Mouse (Mus musculus) ES-Bruce4 (cell line): ENCODE measurements around the gene H3f3a. TPM values are rescaled to one million over a fixed set of nuclear protein-coding genes. Genes with fewer than 3 reads are reported as not detected.

Experiments used
- H3K27ac ChIP-seq: 2 replicates; pipeline ENCODE4 v1.5.1; 2012; ENCODE audit warnings: low read length, inconsistent platforms; ENCODE audit not compliant: insufficient read depth
- H3K27me3 ChIP-seq: 2 replicates; pipeline ENCODE4 v1.6.1; 2012; ENCODE audit warnings: mild to moderate bottlenecking, low read length, inconsistent platforms; ENCODE audit not compliant: control insufficient read depth, poor library complexity, insufficient read depth, severe bottlenecking
- H3K36me3 ChIP-seq: 2 replicates; pipeline ENCODE4 v1.6.1; 2012; ENCODE audit warnings: inconsistent platforms, mild to moderate bottlenecking, low read length, moderate library complexity; ENCODE audit not compliant: control insufficient read depth, poor library complexity, insufficient read depth, severe bottlenecking
- H3K4me1 ChIP-seq: one replicate; pipeline ENCODE4 v1.8.1; 2011; ENCODE audit warnings: low read length; ENCODE audit not compliant: control insufficient read depth, insufficient read depth
- H3K4me3 ChIP-seq: 2 replicates; pipeline ENCODE4 v1.5.1; 2011; ENCODE audit warnings: low read depth, mild to moderate bottlenecking, low read length
- H3K9ac ChIP-seq: 2 replicates; pipeline ENCODE4 v1.6.1; 2012; ENCODE audit warnings: low read depth, mild to moderate bottlenecking, inconsistent platforms; ENCODE audit not compliant: poor library complexity, severe bottlenecking
- H3K9me3 ChIP-seq: replicated peaks from 2 replicates; pipeline ENCODE4 v1.6.1; 2012; ENCODE audit warnings: mild to moderate bottlenecking, low read length, inconsistent platforms; ENCODE audit not compliant: control insufficient read depth, poor library complexity, insufficient read depth, severe bottlenecking
- CTCF ChIP-seq: IDR thresholded peaks from one replicate; pipeline ENCODE4 v1.8.1; 2011; ENCODE audit warnings: low read depth, low read length
- EP300 ChIP-seq: IDR thresholded peaks from 2 replicates; pipeline ENCODE4 v1.6.1; 2011; ENCODE audit warnings: low read depth, low read length; ENCODE audit not compliant: insufficient read depth
- POLR2A ChIP-seq: IDR thresholded peaks from one replicate; pipeline ENCODE4 v1.8.1; 2011; ENCODE audit warnings: low read length; ENCODE audit not compliant: insufficient read depth
- polyA plus RNA-seq: library from polyadenylated mRNA; stranded (reverse); fragments of >200 nt; gene quantifications from 2 replicates; pipeline ENCODE4 v1.2.4, GENCODE M21; 2011; ENCODE audit warnings: low read depth; ENCODE audit not compliant: missing spikeins, insufficient read depth, insufficient read length

The H3f3a gene
- polyA plus RNA-seq, 1 experiment: 679 TPM

DNA sequence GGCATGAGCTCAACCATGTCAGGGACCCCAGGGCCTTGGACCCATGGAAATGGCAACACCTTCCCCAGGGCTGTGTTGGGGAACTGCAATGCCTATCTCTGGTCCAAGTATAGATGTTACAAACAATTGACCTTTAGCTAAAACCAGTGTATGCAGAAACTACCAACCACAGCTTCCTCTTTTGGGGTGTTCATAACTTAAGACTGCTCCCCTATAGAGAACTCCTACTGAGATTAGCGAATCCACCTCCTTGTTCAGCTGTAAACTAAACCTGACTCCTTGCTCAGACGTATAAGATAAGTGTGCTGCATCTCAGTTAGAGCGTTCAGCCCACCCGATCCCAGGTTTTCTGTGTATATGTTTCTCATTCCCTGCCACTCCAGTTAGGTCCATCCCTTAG lies 12.9 kb upstream of the H3f3a start:
- H3K36me3 ChIP-seq: no peaks in the 10 kb centered on the region
- no peak overlapping the region for H3K27ac ChIP-seq
- no peak overlapping the region for H3K9ac ChIP-seq
- no peaks in the 10 kb centered on the region for H3K9me3 ChIP-seq
- TF ChIP-seq EP300: no peak
- H3K27me3 ChIP-seq: no peaks in the 10 kb centered on the region
- no peak overlapping the region for H3K4me3 ChIP-seq
- no peaks in the 10 kb centered on the region for H3K4me1 ChIP-seq

- H3K27me3 ChIP-seq: no peaks in the 10 kb centered on the region
- H3K4me3 ChIP-seq: no peak overlapping the region
- no peak overlapping the region for H3K27ac ChIP-seq
- H3K9ac ChIP-seq: no peak overlapping the region
- no peaks in the 10 kb centered on the region for H3K36me3 ChIP-seq
- TF ChIP-seq CTCF (no peak), POLR2A (no peak), EP300 (no peak)
- no peaks in the 10 kb centered on the region for H3K4me1 ChIP-seq
- H3K9me3 ChIP-seq: no peaks in the 10 kb centered on the region
Measured at GRCm38 (mm10) chr1:180824721-180825120, 11.0 kb upstream of the H3f3a start.

GRCm38 (mm10) chr1:180823716-180824115 lies 10.0 kb upstream of the H3f3a start:
- Histone ChIP-seq H3K4me1 (no peaks in the 10 kb centered on the region), H3K9me3 (no peaks in the 10 kb centered on the region), H3K36me3 (no peaks in the 10 kb centered on the region), H3K27me3 (no peaks in the 10 kb centered on the region), H3K27ac (no peak overlapping the region), H3K4me3 (no peak overlapping the region), H3K9ac (no peak overlapping the region)
- TF ChIP-seq POLR2A (no peak), CTCF (no peak), EP300 (no peak)

DNA sequence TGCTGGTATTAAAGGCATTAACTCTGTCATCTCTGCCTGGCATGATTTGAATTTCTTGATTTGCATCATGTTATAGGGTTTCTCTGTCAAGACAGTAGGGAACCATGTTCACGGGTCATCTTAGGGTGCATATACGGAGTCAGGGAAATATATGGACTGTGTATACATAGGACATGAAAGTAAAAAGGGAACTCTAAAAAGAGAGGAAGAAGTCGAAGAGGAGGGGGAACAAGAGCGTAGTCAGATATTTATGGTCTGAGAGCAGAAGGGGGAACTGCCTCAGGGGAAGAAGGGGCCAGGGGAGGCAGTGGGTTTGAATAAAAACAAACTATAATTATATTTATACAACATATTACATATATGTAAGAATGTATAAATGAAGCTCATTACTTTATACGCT lies 8.5 kb upstream of the H3f3a start:
- TF ChIP-seq EP300 (no peak), CTCF (no peak), POLR2A (no peak)
- H3K27me3 ChIP-seq: no peaks in the 10 kb centered on the region

DNA sequence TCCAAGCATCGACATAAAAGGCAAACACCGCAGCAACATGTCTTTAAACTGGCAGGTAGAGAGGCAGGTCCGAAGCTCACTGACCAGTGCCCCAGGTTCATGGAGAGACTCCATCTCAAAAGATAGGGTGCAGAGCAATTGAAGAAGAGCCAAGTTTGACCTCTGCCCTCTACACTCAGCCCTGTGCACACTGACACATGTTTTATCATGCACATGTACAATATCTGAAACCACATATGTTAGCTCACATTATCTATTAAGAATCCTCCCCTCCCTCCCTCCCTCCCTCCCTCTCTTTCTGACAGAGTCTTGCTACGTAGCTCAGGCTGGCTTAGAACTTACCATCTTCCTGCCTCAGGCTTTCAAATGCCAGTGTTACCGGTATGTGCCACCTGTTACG lies 7.4 kb upstream of the H3f3a start:
- H3K27me3 ChIP-seq: no peaks in the 10 kb centered on the region
- H3K9ac ChIP-seq: no peak overlapping the region
- H3K36me3 ChIP-seq: no peaks in the 10 kb centered on the region
- H3K9me3 ChIP-seq: no peaks in the 10 kb centered on the region
- H3K27ac ChIP-seq: no peak overlapping the region
- H3K4me1 ChIP-seq: peaks cover 5% of the 10 kb centered on the region
- TF ChIP-seq POLR2A (no peak), CTCF (no peak), EP300 (no peak)
- no peak overlapping the region for H3K4me3 ChIP-seq

More for the DNA sequence above, 8.5 kb upstream of the H3f3a start:
- no peaks in the 10 kb centered on the region for H3K9me3 ChIP-seq
- no peak overlapping the region for H3K27ac ChIP-seq
- no peak overlapping the region for H3K4me3 ChIP-seq
- H3K36me3 ChIP-seq: no peaks in the 10 kb centered on the region
- peaks cover 5% of the 10 kb centered on the region for H3K4me1 ChIP-seq
- no peak overlapping the region for H3K9ac ChIP-seq

- TF ChIP-seq POLR2A (no peak), CTCF (no peak), EP300 (no peak)
- peaks cover 5% of the 10 kb centered on the region for H3K4me1 ChIP-seq
Measured at GRCm38 (mm10) chr1:180818000-180818399, 4.3 kb upstream of the H3f3a start.

DNA sequence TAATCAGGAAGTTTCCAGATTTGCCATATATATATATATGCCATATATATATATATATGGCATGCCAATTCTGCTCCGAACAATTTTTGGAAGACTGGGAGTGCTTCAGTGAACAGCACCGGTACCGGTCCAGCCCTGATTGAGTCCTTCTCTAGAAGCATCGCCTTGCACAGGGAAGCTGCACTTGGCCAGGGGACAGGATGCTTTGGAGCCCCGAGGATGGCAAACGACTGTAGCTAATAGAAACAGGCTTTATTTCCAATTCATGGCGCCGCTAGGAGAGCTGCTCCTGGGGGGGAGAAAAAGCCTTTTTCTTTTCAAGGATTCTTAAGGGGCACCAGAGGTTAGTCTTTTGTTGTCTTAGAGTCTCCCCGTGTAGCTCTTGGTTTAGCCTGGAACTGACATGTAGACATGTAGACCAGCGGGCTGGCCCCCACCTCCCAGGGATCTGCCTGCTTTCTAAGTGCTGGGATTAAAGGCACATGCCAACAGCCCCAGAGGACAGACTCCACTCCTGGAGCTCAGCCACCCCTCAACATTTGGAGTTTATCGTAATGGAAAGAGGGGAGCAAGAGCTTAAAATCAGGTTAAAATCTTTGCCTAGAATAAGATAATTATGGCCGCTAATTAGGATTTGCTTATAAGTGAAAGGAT lies 1.8 kb upstream of the H3f3a start:
- Histone ChIP-seq H3K27me3 (no peaks in the 10 kb centered on the region), H3K9me3 (no peaks in the 10 kb centered on the region), H3K36me3 (peaks cover 4% of the 10 kb centered on the region), H3K4me1 (peaks cover 5% of the 10 kb centered on the region), H3K9ac (no peak overlapping the region), H3K4me3 (no peak overlapping the region), H3K27ac (no peak overlapping the region)
- TF ChIP-seq CTCF: no peak

More at GRCm38 (mm10) chr1:180818000-180818399, 4.3 kb upstream of the H3f3a start:
- H3K9ac ChIP-seq: no peak overlapping the region
- no peak overlapping the region for H3K27ac ChIP-seq
- no peak overlapping the region for H3K4me3 ChIP-seq
- H3K27me3 ChIP-seq: no peaks in the 10 kb centered on the region
- H3K9me3 ChIP-seq: no peaks in the 10 kb centered on the region
- H3K36me3 ChIP-seq: no peaks in the 10 kb centered on the region
